Mouse (Mus musculus) ES-E14 (cell line): Measurements from ENCODE around the gene Adgrf3. TPM values are rescaled to one million over a fixed set of nuclear protein-coding genes. Genes with fewer than 3 reads are reported as not detected.
"Not testable (repeated sequence)": the region's sequence is repeated elsewhere in the genome, so short reads cannot be mapped to it uniquely, and the experiment has no call there.

Source experiments
- DNase-seq: peaks from one replicate; pipeline ENCODE4 v3.0.0-alpha.2; 2013; ENCODE audit warnings: low read depth, low spot score
- H3K27ac ChIP-seq: 2 replicates; pipeline ENCODE4 v1.5.1; 2012; ENCODE audit warnings: low read depth, mild to moderate bottlenecking, low read length, moderate library complexity, mixed read lengths; ENCODE audit not compliant: poor library complexity, insufficient read depth, severe bottlenecking
- H3K36me3 ChIP-seq: 2 replicates; pipeline ENCODE4 v1.6.1; 2012; ENCODE audit warnings: mild to moderate bottlenecking, low read length, moderate library complexity, mixed read lengths; ENCODE audit not compliant: control insufficient read depth, poor library complexity, insufficient read depth, severe bottlenecking
- H3K4me1 ChIP-seq, 2 experiments: fragments of 150-350 bp in 1 of 2; sonication (generic) in 1 of 2; 2 replicates each; pipeline ENCODE4 v1.6.1; 2012; ENCODE audit warnings: low read length in 2 of 2, mild to moderate bottlenecking in 1 of 2, mixed read lengths in 1 of 2; ENCODE audit not compliant: control insufficient read depth in 2 of 2, insufficient read depth in 2 of 2, poor library complexity in 1 of 2
- H3K4me3 ChIP-seq, 2 experiments: fragments of 150-350 bp in 1 of 2; sonication (generic) in 1 of 2; 2 replicates each; pipeline ENCODE4 v1.5.1; 2012; ENCODE audit warnings: low read length in 2 of 2, low read depth in 1 of 2, mild to moderate bottlenecking in 1 of 2, mixed read lengths in 1 of 2; ENCODE audit not compliant: insufficient read depth in 1 of 2, poor library complexity in 1 of 2, severe bottlenecking in 1 of 2
- H3K9ac ChIP-seq: 2 replicates; pipeline ENCODE4 v1.6.1; 2012; ENCODE audit warnings: low read depth, mild to moderate bottlenecking, low read length, mixed read lengths; ENCODE audit not compliant: poor library complexity, insufficient read depth, severe bottlenecking
- H3K9me3 ChIP-seq: fragments of 150-350 bp; sonication (generic); 2 replicates; pipeline ENCODE4 v1.6.1; 2012; ENCODE audit warnings: low read depth, mild to moderate bottlenecking, low read length; ENCODE audit not compliant: control insufficient read depth, insufficient read depth
- CHD2 ChIP-seq: IDR thresholded peaks from 2 replicates; pipeline ENCODE4 v1.6.1; 2014; ENCODE audit warnings: mild to moderate bottlenecking, low read depth, low read length, inconsistent platforms
- HCFC1 ChIP-seq: IDR thresholded peaks from 2 replicates; pipeline ENCODE4 v1.6.1; 2012; ENCODE audit warnings: low read length, inconsistent platforms, borderline replicate concordance; ENCODE audit not compliant: insufficient read depth
- MAFK ChIP-seq: IDR thresholded peaks from 2 replicates; pipeline ENCODE4 v1.6.1; 2014; ENCODE audit warnings: mild to moderate bottlenecking, low read depth, low read length, inconsistent platforms; ENCODE audit not compliant: insufficient read depth
- ZC3H11A ChIP-seq: IDR thresholded peaks from 2 replicates; pipeline ENCODE4 v1.6.1; 2012; ENCODE audit warnings: low read depth, mild to moderate bottlenecking, inconsistent platforms, low read length, borderline replicate concordance
- ZNF384 ChIP-seq: IDR thresholded peaks from 2 replicates; pipeline ENCODE4 v1.6.1; 2012; ENCODE audit warnings: low read depth, low read length, inconsistent platforms
- in situ Hi-C, 2 experiments: fragments of 600-800 bp; cut with MboI; formaldehyde crosslinking; loops; one replicate each; pipeline ENCODE4 v1.15.1; 2025; ENCODE audit warnings: low sequenced_read_pairs in 2 of 2, inconsistent platforms in 1 of 2; ENCODE audit not compliant: unreplicated experiment in 2 of 2
- total RNA-seq: library from RNA; depleted of rRNA; stranded (reverse); fragments of 300-350 nt; gene quantifications from 2 replicates; pipeline ENCODE4 v1.2.3, GENCODE M21; 2012

Gene Adgrf3
- total RNA-seq, 1 experiment: 0.71 TPM

DNA sequence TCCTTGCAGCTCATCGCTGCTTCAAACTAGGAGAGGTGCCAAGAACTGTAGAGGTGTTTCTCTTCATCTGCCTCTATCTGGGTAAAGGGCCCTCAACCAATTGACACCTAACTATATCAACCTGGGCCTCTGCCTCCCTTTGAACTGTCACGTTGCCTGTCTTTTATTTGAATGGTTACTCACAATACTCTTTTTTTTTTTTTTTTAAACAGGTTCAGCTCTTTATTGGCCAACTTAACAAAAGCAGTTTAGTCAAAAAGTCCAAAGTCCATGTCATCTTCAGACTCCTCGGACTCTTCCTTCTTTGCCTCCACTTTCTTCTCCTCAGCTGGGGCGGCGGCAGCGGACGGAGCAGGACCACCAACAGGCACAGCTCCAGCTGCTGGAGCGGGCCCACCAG is 15.1 kb upstream of the Adgrf3 start:
- in situ Hi-C loops: no loop called here
- TF ChIP-seq ZC3H11A (no peak), ZNF384 (no peak), HCFC1 (no peak), CHD2 (no peak), MAFK (no peak)
- no peak overlapping the region for H3K4me3 ChIP-seq

DNA sequence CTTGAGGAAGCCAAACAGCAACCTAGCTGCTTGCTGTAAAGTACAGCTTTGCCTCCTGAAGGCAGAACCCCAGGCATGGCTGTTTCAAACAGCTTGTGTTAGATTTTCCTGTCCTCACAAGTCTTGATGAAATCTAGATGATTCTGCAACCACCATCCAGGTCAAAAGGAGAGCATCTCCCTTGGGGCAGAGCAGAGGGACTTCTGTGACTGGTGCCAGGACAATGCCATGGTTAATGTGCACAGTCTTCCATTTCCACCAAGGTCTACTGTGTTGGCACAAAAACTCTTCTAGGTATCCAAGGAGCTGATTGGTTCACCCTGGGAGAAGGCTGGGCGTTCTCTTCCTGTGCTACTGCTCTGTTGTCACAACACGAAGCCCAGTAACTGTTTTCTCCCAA is 14.2 kb upstream of the Adgrf3 start:
- no peaks in the 10 kb centered on the region for H3K36me3 ChIP-seq
- peaks cover 7% of the 10 kb centered on the region for H3K9me3 ChIP-seq
- in situ Hi-C loops: no loop called here
- no peak for DNase-seq
- no peak overlapping the region for H3K27ac ChIP-seq
- no peak overlapping the region for H3K9ac ChIP-seq
- H3K4me3 ChIP-seq: no peak overlapping the region
- TF ChIP-seq ZC3H11A (no peak), HCFC1 (no peak), MAFK (no peak), CHD2 (no peak), ZNF384 (no peak)
- no peaks in the 10 kb centered on the region for H3K4me1 ChIP-seq

More for the DNA sequence above, 15.1 kb upstream of the Adgrf3 start:
- H3K9ac ChIP-seq: no peak overlapping the region
- H3K9me3 ChIP-seq: peaks cover 7% of the 10 kb centered on the region
- DNase-seq: no peak
- no peak overlapping the region for H3K27ac ChIP-seq
- no peaks in the 10 kb centered on the region for H3K36me3 ChIP-seq
- H3K4me1 ChIP-seq: no peaks in the 10 kb centered on the region

- H3K4me1 ChIP-seq: no peaks in the 10 kb centered on the region
- no peak overlapping the region for H3K27ac ChIP-seq
- H3K4me3 ChIP-seq: no peak overlapping the region
- in situ Hi-C loops: no loop called here
- H3K9ac ChIP-seq: no peak overlapping the region
- no peaks in the 10 kb centered on the region for H3K9me3 ChIP-seq
- no peaks in the 10 kb centered on the region for H3K36me3 ChIP-seq
- TF ChIP-seq ZC3H11A: no peak
- no peak for TF ChIP-seq ZNF384
- TF ChIP-seq MAFK: no peak
- no peak for TF ChIP-seq CHD2
- no peak for DNase-seq
These were observed 10.4 kb upstream of the Adgrf3 start for GRCm38 (mm10) chr5:30215970-30216369.

DNA sequence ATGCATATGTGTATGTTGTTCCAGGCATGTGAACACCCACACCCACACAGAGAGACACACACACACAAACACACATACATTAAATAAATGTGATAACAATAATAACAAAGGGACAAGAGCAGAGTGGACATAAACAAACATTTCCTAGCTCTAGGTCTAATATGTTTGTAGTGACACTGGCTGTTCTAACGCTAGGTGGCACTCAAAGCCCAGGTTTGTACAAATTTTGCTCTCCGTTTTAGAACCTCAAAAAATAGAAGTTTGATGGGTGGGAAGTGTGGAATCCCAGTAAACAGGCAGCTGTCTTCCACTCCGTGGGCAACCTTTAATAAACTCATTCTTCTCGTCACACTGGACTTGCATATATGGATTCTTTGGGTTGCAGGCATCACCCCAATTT is 9.4 kb upstream of the Adgrf3 start:
- TF ChIP-seq HCFC1: no peak
- TF ChIP-seq ZC3H11A: peak; percentile 36; the same call in 1 of the 2 replicates
- no peak for TF ChIP-seq CHD2
- no peak for TF ChIP-seq ZNF384
- TF ChIP-seq MAFK: no peak
- peak; percentile 27 for DNase-seq
- Histone ChIP-seq H3K4me3 (no peak overlapping the region), H3K27ac (no peak overlapping the region), H3K9ac (no peak overlapping the region), H3K9me3 (no peaks in the 10 kb centered on the region), H3K4me1 (no peaks in the 10 kb centered on the region), H3K36me3 (no peaks in the 10 kb centered on the region)
- in situ Hi-C loops: no loop called here

DNA sequence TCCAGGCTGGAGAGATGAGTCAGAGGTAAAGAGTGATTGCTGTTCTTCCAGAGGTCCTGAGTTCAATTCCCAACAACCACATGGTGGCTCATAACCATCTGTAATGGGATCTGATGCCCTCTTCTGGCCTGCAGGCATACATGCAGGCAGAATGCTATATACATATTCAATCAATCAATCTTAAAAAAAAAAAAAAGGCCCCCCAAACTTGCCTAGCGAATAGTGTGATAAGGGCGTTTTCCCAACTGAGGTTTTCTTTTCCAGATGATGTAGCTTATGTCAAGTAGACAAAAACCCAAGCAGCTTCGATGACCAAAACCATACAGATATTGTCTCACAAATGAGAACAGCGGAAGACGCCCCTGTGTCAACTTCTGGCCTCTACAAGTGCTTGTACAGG is 5.2 kb upstream of the Adgrf3 start:
- not testable (repeated sequence) for H3K9ac ChIP-seq
- TF ChIP-seq ZNF384: peak; percentile 71; the same call in 1 of the 2 replicates

More for the DNA sequence above, 5.2 kb upstream of the Adgrf3 start:
- DNase-seq, H3K9me3 ChIP-seq, H3K36me3 ChIP-seq, H3K4me3 ChIP-seq, H3K4me1 ChIP-seq, H3K27ac ChIP-seq, in situ Hi-C loops: not testable (repeated sequence)
